ENCODE assay signal across 8 mouse cellular contexts in genomic region chr14:57808558-57808957, GRCm38 (mm10). TPM values are rescaled to one million over a fixed set of nuclear protein-coding genes. Genes with fewer than 3 reads are reported as not detected.
DNase-seq lines count a peak whose midpoint lies in the region.

No protein-coding gene starts in this region.

- DNase-seq in gastrocnemius, adult 18-20 months (ENCODE audit: low spot score): peak; percentile 21
- no peak for DNase-seq in gastrocnemius, postnatal 36 days
- peak; percentile 86 for DNase-seq in CD4-positive, CD25-positive, alpha-beta regulatory T cell, adult 2 months (ENCODE audit: low read depth, low spot score)
- DNase-seq in c-Kit-positive CD71-positive TER-119-negative erythroid progenitor cells, embryonic 14.5 days (ENCODE audit: low read depth): peak; percentile 65
- peak; percentile 20 for DNase-seq in lung, postnatal 14 days
- no peak for DNase-seq in left cerebral cortex, postnatal 4 days
- DNase-seq in layer of hippocampus, adult 9-10 months (ENCODE audit: low spot score): no peak
- no peak for DNase-seq in heart, postnatal 36 days

- intact Hi-C loops in gastrocnemius, postnatal 36 days (cut with DNase I): loop anchor here (10.0 kb wide), 1 partner anchor 124 kb away; no protein-coding TSS in a partner anchor
- intact Hi-C loops in left cerebral cortex, postnatal 4 days (cut with DNase I): no loop called here
- intact Hi-C loops in heart, postnatal 36 days (cut with DNase I): loop anchor here (5.0 kb wide), 1 partner anchor 104 kb away; no protein-coding TSS in a partner anchor

RNA-seq across cellular contexts. Expression of gene Sap18, which starts 10.6 kb away (rescaled TPM):
- 10 to 100 TPM; 55.0 to 57.2 TPM for total RNA-seq in gastrocnemius, adult 18-20 months (2021)
- total RNA-seq in gastrocnemius, postnatal 36 days (2021): 10 to 100 TPM; 47.0 to 47.1 TPM
- total RNA-seq in left cerebral cortex, postnatal 4 days (2021): 10 to 100 TPM; 42.5 to 48.3 TPM
- 10 to 100 TPM; 81.8 to 89.4 TPM for total RNA-seq in heart, postnatal 36 days (2021)

RNA-seq across cellular contexts. Expression of gene Ska3, which starts 17.4 kb away (rescaled TPM):
- total RNA-seq in gastrocnemius, adult 18-20 months (2021): not detected
- under 1 TPM; 0.28 to 0.52 TPM for total RNA-seq in gastrocnemius, postnatal 36 days (2021)
- total RNA-seq in left cerebral cortex, postnatal 4 days (2021): 1 to 10 TPM; 3.0 to 4.5 TPM
- total RNA-seq in heart, postnatal 36 days (2021): under 1 TPM; 0.22 to 0.47 TPM

RNA-seq across cellular contexts. Expression of gene Mrpl57, which starts 17.5 kb away (rescaled TPM):
- 10 to 100 TPM; 59.7 to 72.0 TPM for total RNA-seq in gastrocnemius, adult 18-20 months (2021)
- total RNA-seq in gastrocnemius, postnatal 36 days (2021): 10 to 100 TPM; 61.9 to 63.5 TPM
- 10 to 100 TPM; 79.2 to 80.6 TPM for total RNA-seq in left cerebral cortex, postnatal 4 days (2021)
- 10 to 100 TPM; 71.7 to 73.0 TPM for total RNA-seq in heart, postnatal 36 days (2021)

RNA-seq across cellular contexts. Expression of gene Lats2, which starts 50.4 kb away (rescaled TPM):
- 10 to 100 TPM; 18.4 to 18.9 TPM for total RNA-seq in gastrocnemius, adult 18-20 months (2021)
- 10 to 100 TPM; 13.4 to 17.3 TPM for total RNA-seq in gastrocnemius, postnatal 36 days (2021)
- 10 to 100 TPM; 10.5 to 10.7 TPM for total RNA-seq in left cerebral cortex, postnatal 4 days (2021)
- 10 to 100 TPM; 33.3 to 38.5 TPM for total RNA-seq in heart, postnatal 36 days (2021)

Comparison
In these comparisons a context has a peak if more than half of its experiments do, and no peak if none do; other contexts are left out.
1. DNase-seq: peak in gastrocnemius, adult 18-20 months (single experiment), CD4-positive, CD25-positive, alpha-beta regulatory T cell, adult 2 months (single experiment), c-Kit-positive CD71-positive TER-119-negative erythroid progenitor cells, embryonic 14.5 days (single experiment) and lung, postnatal 14 days (single experiment); none in gastrocnemius, postnatal 36 days (0 of 2), left cerebral cortex, postnatal 4 days (single experiment), layer of hippocampus, adult 9-10 months (single experiment) and heart, postnatal 36 days (0 of 2).